Mouse (Mus musculus): ENCODE data around the gene Traip.
A peak's percentile ranks its signal among the peaks of the same experiment; 100 is the strongest.
"Not testable (repeated sequence)": the region's sequence is repeated elsewhere in the genome, so short reads cannot be mapped to it uniquely, and the experiment has no call there.

Traip gene

GRCm38 (mm10) chr9:108001922-108002770 lies 52.2 kb downstream of the Traip start, which contains the start of gene Ip6k1:
Ip6k1 (plus strand) TSS chr9:108002501.
- DNase-seq (ENCODE audit: low spot score in 2 of 2) = peak; percentile 100

DNA sequence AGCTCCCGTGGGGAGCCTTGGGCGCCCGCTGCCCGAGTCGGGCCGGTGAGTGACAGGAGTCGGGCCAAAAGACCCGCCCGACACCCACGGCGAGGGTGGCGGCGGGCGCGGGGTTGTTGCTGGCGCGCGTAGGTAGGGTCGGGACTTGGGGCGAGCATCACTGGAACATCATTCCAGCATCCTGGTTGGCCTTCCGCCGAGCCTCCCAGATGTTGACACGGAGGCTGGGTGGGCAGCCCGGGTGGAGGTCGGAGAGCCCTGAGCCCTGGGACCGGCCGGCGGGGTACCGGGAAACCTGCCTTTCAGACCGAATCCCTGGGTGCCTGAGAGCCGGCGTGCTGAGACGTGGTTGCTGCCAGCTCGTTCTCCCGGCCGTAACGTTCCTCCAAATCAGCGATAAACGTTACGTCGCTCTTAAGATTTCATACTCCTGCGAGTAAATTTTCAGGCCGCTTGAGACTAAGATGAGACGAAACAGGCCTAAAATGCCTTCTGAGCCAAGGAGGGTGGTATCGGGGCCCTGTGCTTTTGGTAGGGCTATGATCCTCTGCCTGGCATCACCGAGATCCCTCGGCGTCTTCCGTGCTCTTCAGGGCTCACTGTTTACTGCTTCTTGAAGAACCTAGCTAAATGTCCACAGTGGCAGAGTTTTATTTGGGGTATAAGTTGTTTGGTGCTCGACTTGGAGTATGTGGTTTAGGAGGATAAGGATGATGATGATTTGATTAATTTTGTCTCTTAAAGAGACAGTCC lies 53.0 kb downstream of the Traip start:
- no peak for DNase-seq (ENCODE audit: low spot score in 2 of 2)

GRCm38 (mm10) chr9:108003531-108003890 lies 53.6 kb downstream of the Traip start:
- no peak for DNase-seq (ENCODE audit: low spot score in 2 of 2)

DNA sequence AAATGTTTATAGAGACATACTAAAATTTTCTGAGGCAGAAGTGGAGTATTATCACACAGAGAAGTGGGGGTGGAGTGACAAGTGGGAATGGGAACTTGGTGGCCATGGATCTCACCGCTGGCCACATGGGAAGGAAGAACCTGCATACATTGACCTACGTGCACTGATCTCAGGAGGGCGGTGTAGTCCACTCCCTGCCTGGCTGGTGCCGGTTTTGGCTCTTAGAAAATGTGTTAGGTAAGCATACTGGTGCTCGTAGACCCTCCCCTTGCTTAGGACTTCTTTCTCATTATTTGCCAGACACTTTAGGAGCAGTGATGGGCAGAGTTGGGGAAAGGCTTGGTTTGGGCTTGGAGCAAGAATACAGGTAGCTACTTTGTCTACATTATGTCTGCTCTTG lies 58.1 kb downstream of the Traip start:
- DNase-seq (ENCODE audit: low spot score in 2 of 2) = no peak

DNA sequence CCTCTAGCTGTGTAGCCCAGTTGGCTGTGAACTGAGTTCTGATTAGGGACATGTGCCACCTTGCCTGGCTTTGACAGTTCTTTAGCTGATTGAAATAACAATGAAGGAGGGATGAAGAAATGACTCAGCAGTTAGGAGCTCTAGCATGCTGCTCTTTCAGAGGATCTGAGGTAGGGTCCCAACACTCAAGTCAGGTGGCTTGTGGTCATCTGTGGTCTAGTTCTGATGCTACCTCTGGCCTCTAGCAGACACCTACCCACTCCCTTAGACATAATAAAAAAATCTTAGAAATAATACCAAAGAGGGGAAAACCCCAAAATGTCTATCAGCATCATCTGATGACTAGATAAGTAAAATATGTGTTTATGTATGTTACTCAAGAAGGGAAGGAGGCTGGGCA lies 60.4 kb downstream of the Traip start:
- DNase-seq (ENCODE audit: low spot score in 2 of 2) = no peak

DNA sequence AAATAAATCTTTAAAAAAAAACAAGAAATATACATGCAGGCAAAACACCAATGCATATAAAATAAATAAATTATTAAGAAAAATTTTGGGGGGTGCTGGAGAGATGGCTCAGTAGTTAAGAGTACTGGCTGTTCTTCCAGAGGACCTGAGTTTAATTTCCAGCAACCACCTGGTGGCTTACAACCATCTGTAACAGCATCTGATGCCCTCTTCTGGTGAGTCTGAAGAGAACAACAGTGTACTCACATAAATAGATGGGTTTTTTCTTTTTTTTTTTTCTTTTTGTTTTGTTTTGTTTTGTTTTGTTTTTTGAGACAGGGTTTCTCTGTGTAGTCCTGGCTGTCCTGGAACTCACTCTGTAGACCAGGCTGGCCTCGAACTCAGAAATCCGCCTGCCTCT lies 63.6 kb downstream of the Traip start:
- not testable (repeated sequence) for DNase-seq (ENCODE audit: low spot score in 2 of 2)

GRCm38 (mm10) chr9:108017127-108017526 lies 67.2 kb downstream of the Traip start:
- DNase-seq (ENCODE audit: low spot score in 2 of 2) = no peak

GRCm38 (mm10) chr9:108020741-108021140 lies 70.8 kb downstream of the Traip start:
- DNase-seq (ENCODE audit: low spot score in 2 of 2) = no peak

Measured in urinary bladder, postnatal 36 days (tissue).